Mouse (Mus musculus) induced T-regulatory cell, adult 2 months (primary cell): ENCODE data around the gene Nsmf.

Experiments
- DNase-seq: peaks from one replicate; pipeline ENCODE4 v3.0.0-alpha.2; 2012; ENCODE audit warnings: low read depth

The Nsmf gene

DNA sequence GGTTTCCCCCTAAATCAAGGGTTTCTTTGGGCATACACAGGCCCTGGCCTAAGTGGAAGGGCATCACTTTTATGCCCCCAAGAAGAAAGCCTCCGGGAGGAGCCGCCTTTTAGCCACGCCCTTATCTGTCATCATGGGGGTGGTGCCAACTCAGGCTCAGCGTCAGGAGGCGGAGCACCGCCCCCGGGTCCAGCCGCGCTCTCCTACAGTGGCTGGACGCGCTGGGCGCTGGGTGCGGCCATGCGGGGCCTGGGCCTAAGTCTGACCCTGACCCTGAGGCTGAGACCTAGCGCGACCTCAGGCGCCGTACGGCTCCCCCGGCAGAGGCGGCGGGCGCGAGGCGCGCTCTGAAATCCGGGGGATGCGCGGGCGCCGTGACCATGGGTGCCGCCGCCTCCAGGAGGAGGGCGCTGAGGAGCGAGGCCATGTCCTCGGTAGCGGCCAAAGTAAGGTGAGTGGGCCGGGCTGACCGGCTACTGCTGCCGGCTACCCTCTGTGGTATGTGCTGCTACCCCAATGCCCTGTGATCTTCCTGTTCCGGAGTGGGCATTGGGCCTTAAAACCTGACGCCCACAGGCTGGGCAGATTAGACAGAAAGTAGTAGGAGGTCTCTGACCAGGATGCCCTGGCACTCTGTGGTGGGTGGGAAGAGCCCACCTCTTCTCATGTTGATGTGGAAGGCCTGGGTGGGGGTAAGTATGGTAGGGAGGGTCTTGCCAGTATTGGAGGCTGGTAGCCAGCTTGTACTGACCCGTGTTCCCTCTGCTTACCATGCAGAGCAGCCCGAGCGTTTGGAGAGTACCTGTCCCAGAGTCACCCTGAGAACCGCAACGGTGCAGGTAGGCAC is at the start of gene Nsmf:
Gene Nsmf, plus strand, starts transcription at position 135 of the 847 bp plus-strand sequence.
- peak; percentile 89 for DNase-seq

DNA sequence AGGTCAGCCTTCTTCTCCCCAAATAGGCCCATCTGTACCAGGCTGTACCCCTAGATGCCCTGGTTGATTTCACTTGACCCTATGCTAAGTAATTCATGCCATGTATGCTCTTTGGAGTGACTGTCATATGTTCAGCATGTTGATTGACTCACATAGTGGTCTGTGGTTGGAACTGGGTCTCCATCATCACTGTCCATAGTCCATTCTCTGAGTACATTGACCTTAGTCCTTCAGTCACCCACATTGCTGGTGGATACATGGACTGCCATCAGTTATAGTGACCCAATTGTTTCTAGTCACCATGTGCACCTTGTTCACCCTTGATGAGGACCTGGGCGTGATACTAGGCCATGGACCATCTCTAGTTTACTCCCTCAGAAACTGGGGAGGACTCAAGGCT is 47.4 kb upstream of the Nsmf start:
- DNase-seq, result no peak

- peak; percentile 53 for DNase-seq
These were observed 45.9 kb upstream of the Nsmf start for GRCm38 (mm10) chr2:25008250-25008649.

DNA sequence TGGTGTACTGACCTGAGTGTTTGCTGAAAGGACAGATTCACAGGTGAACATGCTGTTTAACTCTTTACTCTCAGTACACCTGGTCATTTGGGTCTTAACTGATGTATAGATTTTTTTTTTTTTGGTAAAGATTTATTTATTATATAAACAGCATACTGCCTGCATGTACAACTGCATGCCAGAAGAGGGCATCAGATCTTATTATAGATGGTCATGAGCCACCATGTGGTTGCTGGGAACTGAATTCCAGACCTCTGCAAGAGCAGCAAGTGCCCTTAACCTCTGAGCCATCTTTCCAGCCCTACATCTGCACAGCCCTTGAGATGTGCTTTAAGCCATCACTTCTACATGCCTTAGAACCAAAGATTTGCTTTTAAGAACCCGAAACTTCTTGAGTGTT is 31.5 kb upstream of the Nsmf start:
- DNase-seq, result peak; percentile 7

DNA sequence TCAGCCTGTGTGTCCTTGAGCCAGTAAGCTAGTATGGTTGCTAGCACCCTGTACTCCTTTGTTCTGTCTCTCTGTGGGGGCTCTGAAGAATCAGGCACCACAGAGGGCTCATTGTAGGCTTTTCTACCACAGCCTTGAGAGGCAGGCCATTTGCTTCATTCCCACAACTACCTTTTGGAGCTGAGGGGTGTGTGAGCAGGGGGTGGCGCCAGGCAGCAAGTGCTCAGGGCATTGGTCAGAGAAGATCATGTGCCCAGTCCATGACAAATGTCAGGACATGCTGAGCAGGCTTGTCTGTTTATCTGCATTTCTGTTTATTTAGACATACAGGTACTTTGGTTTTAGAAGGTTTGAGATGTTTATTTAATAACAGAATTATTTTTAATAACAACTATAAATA is 29.0 kb upstream of the Nsmf start:
- DNase-seq, result no peak

DNA sequence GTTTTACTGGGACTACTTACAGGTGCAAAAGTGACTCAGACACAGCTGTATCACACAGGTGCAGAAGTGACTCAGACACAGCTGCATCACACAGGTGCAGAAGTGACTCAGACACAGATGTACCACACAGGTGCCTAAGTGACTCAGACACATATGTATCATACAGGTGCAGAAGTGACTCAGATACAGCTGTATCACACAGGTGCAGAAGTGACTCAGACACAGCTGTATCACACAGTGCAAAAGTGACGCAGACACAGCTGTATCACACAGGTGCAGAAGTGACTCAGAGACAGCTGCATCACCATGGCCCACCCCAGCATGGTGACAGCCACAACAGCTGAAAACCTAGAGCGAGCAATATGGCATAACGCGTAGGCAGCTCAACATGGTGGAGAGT is 19.2 kb upstream of the Nsmf start:
- DNase-seq, result no peak

GRCm38 (mm10) chr2:25040089-25040488 is 14.1 kb upstream of the Nsmf start:
- no peak for DNase-seq

DNA sequence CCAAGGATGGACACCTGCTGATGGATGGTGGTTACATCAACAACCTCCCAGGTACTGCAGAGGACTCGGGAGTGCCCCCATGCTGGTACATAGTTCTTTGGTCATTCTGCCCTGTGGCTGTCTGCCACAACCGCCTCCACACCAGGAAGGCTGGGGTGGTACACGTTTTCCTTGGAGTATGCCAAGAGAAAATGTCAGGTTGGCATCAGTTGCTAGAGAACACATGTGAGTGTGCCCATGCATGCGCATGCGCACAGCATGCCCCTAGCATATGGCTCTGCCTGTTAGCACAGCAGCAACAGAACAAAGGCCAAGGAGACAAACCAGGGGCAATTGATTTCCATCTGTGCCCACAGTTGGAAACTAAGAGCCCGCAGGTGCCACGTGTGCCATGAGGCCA is 3.2 kb upstream of the Nsmf start:
- no peak for DNase-seq

DNA sequence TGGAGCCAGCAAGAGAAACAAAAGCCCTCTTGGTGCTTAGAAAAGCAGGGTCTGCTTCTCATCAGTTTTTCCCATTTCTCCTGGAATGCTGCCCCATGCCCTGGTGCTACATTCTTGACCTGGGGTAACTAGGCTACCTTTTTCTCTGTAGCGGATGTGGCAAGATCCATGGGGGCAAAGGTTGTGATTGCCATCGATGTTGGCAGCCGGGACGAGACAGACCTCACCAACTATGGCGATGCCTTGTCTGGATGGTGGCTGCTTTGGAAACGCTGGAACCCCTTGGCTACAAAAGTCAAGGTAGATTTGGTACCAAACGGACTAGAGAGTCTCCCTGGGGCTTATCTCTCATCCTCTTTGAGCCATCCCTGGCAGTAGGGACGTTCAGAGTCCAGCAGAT is 2.7 kb upstream of the Nsmf start:
- DNase-seq, result no peak

DNA sequence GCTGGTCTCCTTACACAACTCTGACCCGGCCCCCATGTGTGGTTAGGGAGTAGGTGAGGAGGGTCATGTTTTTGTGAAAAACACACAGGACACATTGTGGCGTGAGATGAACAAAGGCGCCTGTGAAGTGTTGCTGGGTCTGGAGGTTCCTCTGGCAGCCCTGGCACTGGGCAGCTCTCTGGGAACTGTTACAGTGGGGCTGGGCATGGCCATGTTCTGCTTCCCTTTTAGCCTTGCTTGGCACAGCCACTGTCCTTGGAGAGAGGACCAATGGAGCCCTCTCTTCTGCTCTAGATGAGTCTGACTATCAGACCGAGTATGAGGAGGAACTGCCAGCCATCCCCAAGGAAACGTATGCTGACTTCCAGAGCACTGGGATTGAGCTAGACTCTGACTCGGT is 1.1 kb upstream of the Nsmf start:
- no peak for DNase-seq

- peak; percentile 30 for DNase-seq
These were observed 882 bp downstream of the Nsmf start for GRCm38 (mm10) chr2:25055068-25055405.

DNA sequence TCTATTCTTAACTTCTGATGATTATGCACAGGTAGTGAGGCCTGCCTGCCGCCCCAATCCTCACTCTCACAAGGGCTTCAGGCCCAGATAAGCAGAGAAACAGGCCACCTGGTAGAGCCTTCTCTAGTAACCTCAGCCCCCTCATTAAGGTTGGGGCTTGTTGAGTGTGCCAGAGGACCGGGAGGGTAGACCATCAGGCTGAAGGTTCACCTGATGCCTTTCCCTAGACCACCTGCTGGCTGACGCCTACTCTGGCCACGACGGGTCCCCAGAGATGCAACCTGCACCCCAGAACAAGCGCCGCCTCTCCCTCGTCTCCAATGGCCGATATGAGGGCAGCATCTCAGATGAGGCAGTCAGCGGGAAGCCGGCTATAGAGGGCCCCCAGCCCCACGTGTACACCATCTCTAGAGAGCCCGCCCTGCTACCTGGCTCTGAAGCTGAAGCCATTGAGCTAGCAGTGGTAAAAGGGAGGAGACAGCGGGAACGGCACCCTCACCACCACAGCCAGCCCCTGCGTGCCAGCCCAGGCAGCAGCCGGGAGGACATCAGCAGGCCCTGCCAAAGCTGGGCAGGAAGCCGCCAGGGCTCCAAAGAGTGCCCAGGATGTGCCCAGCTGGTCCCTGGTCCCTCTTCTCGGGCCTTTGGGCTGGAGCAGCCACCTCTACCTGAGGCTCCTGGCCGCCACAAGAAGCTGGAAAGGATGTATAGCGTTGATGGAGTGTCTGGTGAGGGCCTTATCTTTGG is 1.4 kb downstream of the Nsmf start:
- no peak for DNase-seq

DNA sequence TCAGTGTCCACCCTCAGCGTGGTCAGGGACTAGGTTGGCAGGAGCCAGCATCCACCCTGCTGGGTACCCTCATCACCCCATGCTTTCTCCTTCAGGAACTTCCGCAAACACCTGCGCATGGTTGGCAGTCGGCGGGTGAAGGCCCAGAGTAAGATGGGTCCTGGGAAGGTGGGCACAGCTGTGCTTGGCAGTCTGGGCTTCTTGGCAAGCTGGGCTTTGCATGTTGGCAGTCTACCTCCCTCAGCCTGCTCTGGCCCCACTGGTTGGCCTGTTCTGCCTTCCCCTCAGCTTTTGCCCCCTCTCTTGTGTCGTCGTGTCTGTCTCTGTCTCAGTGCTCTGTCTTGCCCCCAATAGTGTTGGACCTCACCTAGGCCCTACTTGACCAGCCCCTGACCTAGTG is 4.8 kb downstream of the Nsmf start:
- DNase-seq, result no peak

DNA sequence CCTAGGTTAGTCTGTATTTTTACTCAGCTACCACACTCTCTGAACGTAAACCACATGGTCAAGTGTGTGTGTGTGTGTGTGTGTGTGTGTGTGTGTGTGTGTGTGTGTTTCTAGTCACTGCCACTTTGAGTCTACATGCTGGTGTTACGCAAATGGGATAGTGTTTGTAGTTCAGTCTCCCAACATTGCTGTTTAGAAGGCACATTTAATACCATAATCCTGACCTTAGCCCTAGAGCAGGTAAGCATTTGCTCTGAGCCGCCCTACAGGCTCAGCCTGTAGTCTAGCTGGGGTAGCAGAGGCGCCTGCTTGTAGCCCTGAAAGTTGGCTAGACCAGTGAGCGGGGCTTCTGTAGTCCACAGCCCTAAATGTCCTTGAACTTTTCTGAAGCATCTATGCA is 9.4 kb downstream of the Nsmf start:
- DNase-seq, result no peak

DNA sequence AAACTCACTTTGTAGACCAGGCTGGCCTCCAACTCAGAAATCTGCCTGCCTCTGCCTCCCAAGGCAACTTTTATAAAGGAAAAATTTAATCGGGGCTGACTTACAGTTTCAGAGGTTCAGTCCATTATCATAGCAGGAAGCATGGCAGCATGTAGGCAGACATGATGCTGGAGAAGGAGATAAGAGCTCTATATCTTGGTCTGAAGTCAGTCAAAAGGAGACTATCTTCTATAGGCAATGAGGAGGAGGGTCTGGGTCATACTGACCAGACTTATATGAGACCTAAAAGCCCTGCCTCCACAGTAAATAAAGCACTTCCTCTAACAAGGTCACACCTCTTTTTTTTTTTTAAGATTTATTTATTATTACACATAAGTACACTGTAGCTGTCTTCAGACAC is 10.1 kb downstream of the Nsmf start:
- DNase-seq, result no peak

- no peak for DNase-seq
These were observed 11.4 kb downstream of the Nsmf start for GRCm38 (mm10) chr2:25065537-25065936.

DNA sequence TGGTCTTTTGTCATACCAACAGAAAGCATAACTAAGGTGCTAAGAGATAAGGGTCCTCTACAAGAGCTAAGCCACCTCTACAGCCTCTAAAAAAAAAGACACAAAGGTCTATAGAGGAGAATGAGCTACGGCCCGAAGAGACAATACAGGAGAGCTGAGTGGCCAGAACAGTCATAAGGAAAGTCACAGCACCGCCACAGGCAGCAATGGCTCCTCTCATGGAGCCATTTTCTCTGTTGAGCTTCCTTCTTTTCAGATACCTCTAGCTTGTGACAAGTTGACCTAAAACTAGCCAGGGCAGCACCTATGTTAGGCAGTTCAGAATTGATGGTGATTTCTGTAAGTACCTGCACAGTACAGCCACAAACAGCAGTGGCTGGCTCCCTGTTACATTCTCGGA is 12.4 kb downstream of the Nsmf start:
- no peak for DNase-seq

GRCm38 (mm10) chr2:25069537-25069936 is 15.4 kb downstream of the Nsmf start:
- DNase-seq, result no peak

DNA sequence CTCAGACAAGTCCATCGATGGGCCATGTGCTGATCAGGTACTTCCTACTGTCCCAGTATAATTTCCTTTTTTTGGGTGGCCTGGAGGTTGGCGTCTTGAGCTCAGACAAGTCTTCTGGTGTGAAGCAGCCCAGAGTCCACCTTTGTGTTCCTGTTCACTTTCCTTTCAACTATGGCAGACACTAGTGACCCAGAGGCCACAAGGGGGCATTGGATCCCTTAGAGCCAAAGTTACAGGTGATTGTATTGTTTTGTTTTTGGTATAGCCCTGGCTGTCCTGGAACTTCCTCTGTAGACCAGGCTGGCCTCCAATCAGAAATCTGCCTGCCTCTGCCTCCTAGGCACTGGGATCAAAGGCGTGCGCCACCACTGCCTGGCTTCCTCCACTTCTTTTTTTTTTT is 18.2 kb downstream of the Nsmf start:
- peak; percentile 34 for DNase-seq

DNA sequence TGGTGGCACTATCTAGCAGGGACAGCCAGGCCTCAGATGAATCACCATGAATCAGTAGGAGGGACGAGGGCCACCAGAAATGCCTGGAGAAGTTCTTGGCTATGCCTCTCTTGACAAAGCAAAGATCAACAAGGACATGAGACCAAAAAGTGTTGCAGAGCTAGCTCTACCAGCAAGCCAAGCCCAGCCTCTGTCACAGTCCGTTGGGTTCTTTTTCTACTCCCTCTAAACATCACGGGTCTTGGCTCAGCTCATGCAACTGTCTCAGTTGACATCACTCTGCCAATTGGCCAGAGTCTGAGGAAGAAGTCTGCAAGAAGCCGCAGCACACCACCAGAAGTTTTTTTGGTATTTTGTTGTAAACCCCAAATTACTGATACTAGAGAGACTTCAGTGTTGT is 21.4 kb downstream of the Nsmf start:
- DNase-seq, result no peak

DNA sequence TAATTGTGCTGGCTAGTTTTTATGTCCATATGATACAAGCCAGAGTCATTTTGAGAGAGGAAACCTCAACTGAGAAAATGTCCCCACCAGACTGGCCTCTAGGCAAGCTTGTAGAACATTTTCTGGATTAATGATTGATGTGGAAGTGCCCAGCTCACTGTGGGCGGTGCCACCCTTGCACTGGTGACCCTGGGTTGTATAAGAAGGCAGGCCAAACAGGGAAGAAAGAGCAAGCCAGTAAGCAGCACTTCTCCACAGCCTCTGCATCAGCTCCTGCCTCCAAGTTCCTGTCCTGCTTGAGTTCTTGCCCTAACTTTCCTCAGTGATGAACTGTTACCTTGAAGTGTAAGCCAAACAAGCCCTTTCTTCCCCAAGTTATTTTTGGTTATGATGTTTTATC is 24.8 kb downstream of the Nsmf start:
- DNase-seq, result no peak

- no peak for DNase-seq
These were observed 25.9 kb downstream of the Nsmf start, which contains the start of gene Entpd8 for GRCm38 (mm10) chr2:25080076-25080475. Gene Entpd8, plus strand, starts transcription at chr2:25080304.

- DNase-seq, result no peak
These were observed 29.5 kb downstream of the Nsmf start for GRCm38 (mm10) chr2:25083697-25084096.

- no peak for DNase-seq
These were observed 31.4 kb downstream of the Nsmf start for GRCm38 (mm10) chr2:25085571-25085970.
